Mouse (Mus musculus) layer of hippocampus, postnatal 36 days (tissue): ENCODE measurements around the gene Tbx2. TPM values are rescaled to one million over a fixed set of nuclear protein-coding genes. Genes with fewer than 3 reads are reported as not detected.

Source experiments
- DNase-seq, 2 experiments: peaks; one replicate each; pipeline ENCODE4 v3.0.0; 2022
- total RNA-seq, 2 experiments: library from RNA; stranded (reverse); gene quantifications; 2 replicates each; pipeline ENCODE4 v1.2.3; 2021

The Tbx2 gene
- total RNA-seq, 2 experiments from 2014 or later = 1.2 to 1.4 TPM

GRCm38 (mm10) chr11:85887801-85888450 is 55.6 kb downstream of the Tbx2 start:
- DNase-seq = no peak

GRCm38 (mm10) chr11:85888451-85888961 is 56.2 kb downstream of the Tbx2 start:
- no peak for DNase-seq

- DNase-seq = no peak
Measured at GRCm38 (mm10) chr11:85889056-85889729, 56.8 kb downstream of the Tbx2 start.

GRCm38 (mm10) chr11:85889730-85890562 is 57.6 kb downstream of the Tbx2 start:
- no peak for DNase-seq

- no peak for DNase-seq
Measured at GRCm38 (mm10) chr11:85890563-85890845, 58.2 kb downstream of the Tbx2 start.

GRCm38 (mm10) chr11:85891010-85891691 is 58.8 kb downstream of the Tbx2 start:
- no peak for DNase-seq

Other genes starting within 250 kb of the Tbx2 start
- gene Gm11444, start 17.8 kb downstream of the Tbx2 start, total RNA-seq = not detected
- under 1 TPM; 0.20 to 0.22 TPM for gene Tbx4, start 53.9 kb downstream of the Tbx2 start, total RNA-seq